Mouse (Mus musculus): Measurements from ENCODE around the gene Lrrc8c. TPM values are rescaled to one million over a fixed set of nuclear protein-coding genes. Genes with fewer than 3 reads are reported as not detected.

Gene Lrrc8c
- polyA plus RNA-seq (2015; fragmentation: Nextera tagmentation; extraction: Ambion mirVana): 14.7 and 16.4 TPM in 2 replicates

DNA sequence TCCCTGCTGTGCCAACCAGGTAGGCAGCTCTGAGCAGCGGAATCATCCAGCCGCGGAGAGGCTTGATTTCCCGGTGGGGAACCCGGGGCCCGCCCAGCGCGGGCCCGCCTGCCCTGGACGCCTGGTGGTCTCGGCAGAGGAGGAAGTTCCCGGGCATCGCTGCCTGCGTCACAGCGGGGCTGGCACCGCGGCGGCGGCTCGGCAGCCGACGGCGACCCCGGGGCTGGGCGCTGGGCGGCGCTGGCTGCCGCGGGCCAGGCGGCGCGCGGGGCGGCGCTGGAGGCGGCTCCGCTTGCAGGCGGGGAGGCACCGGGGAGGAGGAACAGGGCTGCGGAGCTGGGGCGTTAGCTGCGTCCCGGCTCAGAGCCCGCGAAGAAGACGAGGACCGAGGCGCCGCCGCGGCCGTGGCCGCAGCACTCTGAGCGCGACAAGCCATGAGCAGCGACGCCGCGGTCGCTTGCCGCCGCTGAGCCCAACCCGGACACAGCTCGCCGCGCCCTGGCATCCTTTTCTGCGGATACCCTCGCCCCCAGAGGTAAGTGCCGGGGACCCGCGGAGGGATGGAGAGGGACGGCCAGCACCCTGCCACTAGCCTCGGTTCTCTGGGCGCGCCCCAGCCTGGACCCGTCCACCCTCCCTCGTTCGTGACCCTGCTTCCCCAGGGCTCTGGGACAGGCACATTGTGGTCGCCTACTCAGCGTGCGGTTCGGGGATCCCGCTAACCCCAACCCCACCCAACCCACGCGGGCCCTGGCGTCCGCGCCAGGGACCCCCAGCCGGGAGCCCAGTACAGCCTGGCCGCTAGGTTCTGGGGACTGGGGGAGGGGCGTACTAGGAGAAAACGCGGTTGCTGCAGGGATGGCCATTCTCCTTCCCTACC lies at the start of gene Lrrc8c:
TSS of gene Lrrc8c (plus strand) at position 293 of the 880 bp plus-strand sequence.
- peak within 1 kb of the TSS; percentile 96 for H3K9ac ChIP-seq (replicated peaks)
- peak; percentile 94 for ATAC-seq (ENCODE audit: low FRiP score)
- peaks cover 25% of the 10 kb centered on the region for H3K4me1 ChIP-seq
- H3K27me3 ChIP-seq (replicated peaks): 0 out of 2 replicates have a peak, but pooled peaks cover 3% of the 10 kb centered on the region
- peaks cover 2% of the 10 kb centered on the region; the same call in 1 of the 2 replicates for H3K36me3 ChIP-seq
- H3K4me2 ChIP-seq: peak within 1 kb of the TSS; percentile 97
- H3K9me3 ChIP-seq (replicated peaks): no peaks in the 10 kb centered on the region
- under 1% methylated on average over 83 of the region's 93 CpGs for WGBS
- peak within 1 kb of the TSS; percentile 84 for H3K4me3 ChIP-seq (replicated peaks)
- H3K27ac ChIP-seq (replicated peaks): peak within 1 kb of the TSS; percentile 87

- Histone ChIP-seq H3K9ac (replicated peaks) (no peak overlapping the region), H3K4me1 (peaks cover 7% of the 10 kb centered on the region; the same call in 1 of the 2 replicates), H3K36me3 (0 out of 2 replicates have a peak, but pooled peaks cover 5% of the 10 kb centered on the region), H3K4me2 (no peak overlapping the region), H3K4me3 (replicated peaks) (no peak overlapping the region), H3K9me3 (replicated peaks) (no peaks in the 10 kb centered on the region), H3K27me3 (replicated peaks) (no peaks in the 10 kb centered on the region), H3K27ac (replicated peaks) (no peak overlapping the region)
- WGBS: 67% methylated on average over 5 of the region's 5 CpGs
- ATAC-seq (ENCODE audit: low FRiP score): no peak
Measured at GRCm38 (mm10) chr5:105472983-105473705, 46.0 kb upstream of the Lrrc8c start.

GRCm38 (mm10) chr5:105477527-105477926 lies 41.7 kb upstream of the Lrrc8c start:
- WGBS: 88% methylated on average over 9 of the region's 9 CpGs
- H3K27me3 ChIP-seq (replicated peaks): no peaks in the 10 kb centered on the region

GRCm38 (mm10) chr5:105479673-105480072 lies 39.5 kb upstream of the Lrrc8c start:
- H3K36me3 ChIP-seq: peaks cover 43% of the 10 kb centered on the region
- H3K4me2 ChIP-seq: no peak overlapping the region
- H3K4me1 ChIP-seq: no peaks in the 10 kb centered on the region
- 93% methylated on average over 13 of the region's 13 CpGs for WGBS
- no peak for ATAC-seq (ENCODE audit: low FRiP score)
- no peak overlapping the region for H3K4me3 ChIP-seq (replicated peaks)
- H3K9ac ChIP-seq (replicated peaks): no peak overlapping the region
- H3K9me3 ChIP-seq (replicated peaks): no peaks in the 10 kb centered on the region
- no peak overlapping the region for H3K27ac ChIP-seq (replicated peaks)
- H3K27me3 ChIP-seq (replicated peaks): no peaks in the 10 kb centered on the region

More at GRCm38 (mm10) chr5:105477527-105477926, 41.7 kb upstream of the Lrrc8c start:
- H3K9me3 ChIP-seq (replicated peaks): no peaks in the 10 kb centered on the region
- H3K9ac ChIP-seq (replicated peaks): no peak overlapping the region
- peaks cover 40% of the 10 kb centered on the region for H3K36me3 ChIP-seq
- no peak overlapping the region for H3K27ac ChIP-seq (replicated peaks)
- H3K4me2 ChIP-seq: no peak overlapping the region
- H3K4me3 ChIP-seq (replicated peaks): no peak overlapping the region
- no peak for ATAC-seq (ENCODE audit: low FRiP score)
- H3K4me1 ChIP-seq: peaks cover 7% of the 10 kb centered on the region; the same call in 1 of the 2 replicates

DNA sequence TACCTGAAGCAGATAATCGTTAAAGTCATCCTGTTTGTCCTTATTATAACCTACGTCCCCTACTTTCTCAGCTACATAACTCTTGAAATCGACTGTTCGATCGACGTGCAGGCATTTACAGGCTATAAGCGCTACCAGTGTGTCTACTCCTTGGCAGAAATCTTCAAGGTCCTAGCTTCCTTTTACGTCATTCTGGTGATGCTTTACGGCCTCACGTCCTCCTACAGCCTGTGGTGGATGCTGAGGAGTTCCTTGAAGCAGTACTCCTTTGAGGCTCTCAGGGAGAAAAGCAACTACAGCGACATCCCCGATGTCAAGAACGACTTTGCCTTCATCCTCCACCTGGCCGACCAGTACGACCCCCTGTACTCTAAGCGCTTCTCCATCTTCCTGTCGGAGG lies 38.6 kb upstream of the Lrrc8c start:
- Histone ChIP-seq H3K9me3 (replicated peaks) (no peaks in the 10 kb centered on the region), H3K4me1 (no peaks in the 10 kb centered on the region), H3K4me2 (no peak overlapping the region), H3K27me3 (replicated peaks) (no peaks in the 10 kb centered on the region), H3K36me3 (peaks cover 43% of the 10 kb centered on the region), H3K27ac (replicated peaks) (no peak overlapping the region), H3K9ac (replicated peaks) (no peak overlapping the region), H3K4me3 (replicated peaks) (no peak overlapping the region)
- 97% methylated on average over 17 of the region's 17 CpGs for WGBS
- no peak for ATAC-seq (ENCODE audit: low FRiP score)

DNA sequence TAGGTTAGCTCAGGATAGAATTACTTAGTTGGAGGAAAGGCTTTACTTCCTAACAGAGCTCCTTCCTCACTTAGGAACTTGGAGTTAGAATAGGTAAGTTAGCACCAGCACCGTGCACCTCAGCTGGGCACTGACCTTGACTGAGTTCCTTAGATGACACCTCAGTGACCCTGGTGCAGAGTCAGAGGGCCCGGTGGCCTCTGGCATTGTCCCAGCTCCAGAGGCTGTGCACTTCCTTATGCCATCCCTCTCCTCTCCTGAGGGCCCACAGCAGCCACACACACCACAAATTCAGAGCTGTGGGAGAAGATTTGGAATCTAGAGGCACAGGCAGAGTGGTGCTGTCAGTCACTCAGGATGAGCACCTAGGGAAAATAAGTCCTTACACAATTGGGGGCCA lies 35.6 kb upstream of the Lrrc8c start:
- Histone ChIP-seq H3K36me3 (peaks cover 38% of the 10 kb centered on the region), H3K4me1 (no peaks in the 10 kb centered on the region), H3K9me3 (replicated peaks) (no peaks in the 10 kb centered on the region), H3K27ac (replicated peaks) (no peak overlapping the region), H3K9ac (replicated peaks) (no peak overlapping the region), H3K4me2 (no peak overlapping the region), H3K27me3 (replicated peaks) (no peaks in the 10 kb centered on the region), H3K4me3 (replicated peaks) (no peak overlapping the region)
- no peak for ATAC-seq (ENCODE audit: low FRiP score)
- 95% methylated on average over 2 of the region's 2 CpGs for WGBS

DNA sequence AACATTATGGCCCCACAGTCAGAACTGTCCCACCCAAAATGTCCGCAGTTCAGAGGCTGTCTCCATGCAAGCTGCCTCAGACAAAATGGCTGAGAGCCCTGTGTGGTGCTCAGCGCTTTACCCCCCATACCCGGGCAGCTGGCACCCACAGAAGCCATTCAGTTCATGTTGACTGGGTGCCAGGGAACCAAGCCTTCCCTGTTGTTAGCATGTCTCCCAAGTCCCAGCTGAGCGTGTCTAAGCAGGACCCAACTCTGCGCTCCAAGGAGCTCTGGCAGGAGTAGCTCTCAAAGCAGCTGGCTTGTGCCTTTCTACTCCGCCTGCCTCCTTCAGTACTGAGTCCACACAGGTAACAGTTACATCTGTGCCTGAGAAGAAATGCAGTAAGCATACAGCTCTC lies 34.9 kb upstream of the Lrrc8c start:
- WGBS: 80% methylated on average over 6 of the region's 6 CpGs
- H3K4me2 ChIP-seq: no peak overlapping the region
- H3K27me3 ChIP-seq (replicated peaks): no peaks in the 10 kb centered on the region
- no peak overlapping the region for H3K27ac ChIP-seq (replicated peaks)
- H3K36me3 ChIP-seq: peaks cover 34% of the 10 kb centered on the region
- no peaks in the 10 kb centered on the region for H3K4me1 ChIP-seq
- H3K9ac ChIP-seq (replicated peaks): no peak overlapping the region
- H3K4me3 ChIP-seq (replicated peaks): no peak overlapping the region
- no peak for ATAC-seq (ENCODE audit: low FRiP score)
- H3K9me3 ChIP-seq (replicated peaks): no peaks in the 10 kb centered on the region

- Histone ChIP-seq H3K27me3 (replicated peaks) (no peaks in the 10 kb centered on the region), H3K4me1 (no peaks in the 10 kb centered on the region), H3K4me3 (replicated peaks) (no peak overlapping the region), H3K9me3 (replicated peaks) (no peaks in the 10 kb centered on the region), H3K27ac (replicated peaks) (no peak overlapping the region), H3K36me3 (peaks cover 28% of the 10 kb centered on the region), H3K9ac (replicated peaks) (no peak overlapping the region), H3K4me2 (no peak overlapping the region)
- WGBS: 87% methylated on average over 14 of the region's 14 CpGs
- ATAC-seq (ENCODE audit: low FRiP score): no peak
Measured at GRCm38 (mm10) chr5:105484891-105485290, 34.3 kb upstream of the Lrrc8c start.

GRCm38 (mm10) chr5:105490211-105490610 lies 29.0 kb upstream of the Lrrc8c start:
- no peaks in the 10 kb centered on the region for H3K36me3 ChIP-seq
- ATAC-seq (ENCODE audit: low FRiP score): no peak
- no peak overlapping the region for H3K4me2 ChIP-seq
- H3K27ac ChIP-seq (replicated peaks): no peak overlapping the region
- H3K27me3 ChIP-seq (replicated peaks): no peaks in the 10 kb centered on the region
- no peak overlapping the region for H3K9ac ChIP-seq (replicated peaks)
- H3K4me3 ChIP-seq (replicated peaks): no peak overlapping the region
- WGBS: 80% methylated on average over 5 of the region's 5 CpGs
- H3K4me1 ChIP-seq: peaks cover 26% of the 10 kb centered on the region
- H3K9me3 ChIP-seq (replicated peaks): no peaks in the 10 kb centered on the region

DNA sequence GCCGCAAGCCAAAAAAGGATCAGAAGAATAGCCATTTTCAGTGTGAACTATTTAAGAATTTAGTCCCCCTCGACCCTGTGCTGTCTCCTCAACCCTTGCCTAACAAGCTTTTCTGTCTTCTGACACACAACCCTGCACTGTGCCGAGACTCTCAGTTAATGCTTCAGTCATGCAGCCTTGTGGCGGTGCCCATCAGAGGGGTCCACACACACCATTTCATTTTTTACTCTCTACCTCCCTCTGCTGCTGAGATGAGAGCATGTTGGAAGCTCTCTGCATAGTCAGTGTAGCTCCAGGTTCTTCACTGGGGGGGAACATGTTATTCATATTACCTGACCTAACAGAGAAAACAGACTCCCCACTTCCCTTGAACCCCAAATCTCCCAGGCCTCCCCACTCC lies 27.8 kb upstream of the Lrrc8c start:
- H3K4me1 ChIP-seq: peaks cover 32% of the 10 kb centered on the region
- no peak overlapping the region for H3K27ac ChIP-seq (replicated peaks)
- H3K4me3 ChIP-seq (replicated peaks): no peak overlapping the region
- no peak overlapping the region for H3K9ac ChIP-seq (replicated peaks)
- no peak overlapping the region for H3K4me2 ChIP-seq
- no peaks in the 10 kb centered on the region for H3K9me3 ChIP-seq (replicated peaks)
- 55% methylated on average over 4 of the region's 4 CpGs for WGBS
- ATAC-seq (ENCODE audit: low FRiP score): peak; percentile 56; the same call in 1 of the 2 replicates
- no peaks in the 10 kb centered on the region for H3K36me3 ChIP-seq
- no peaks in the 10 kb centered on the region for H3K27me3 ChIP-seq (replicated peaks)

GRCm38 (mm10) chr5:105492367-105493246 lies 26.6 kb upstream of the Lrrc8c start:
- Histone ChIP-seq H3K4me2 (no peak overlapping the region), H3K4me1 (peaks cover 32% of the 10 kb centered on the region), H3K9ac (replicated peaks) (no peak overlapping the region), H3K4me3 (replicated peaks) (no peak overlapping the region), H3K27ac (replicated peaks) (no peak overlapping the region), H3K9me3 (replicated peaks) (no peaks in the 10 kb centered on the region), H3K36me3 (no peaks in the 10 kb centered on the region), H3K27me3 (replicated peaks) (no peaks in the 10 kb centered on the region)
- ATAC-seq (ENCODE audit: low FRiP score): no peak
- 38% methylated on average over 10 of the region's 10 CpGs for WGBS

Data from neural tube, embryonic 15.5 days (tissue).